Mouse (Mus musculus) forebrain, embryonic 10.5 days (tissue): ENCODE measurements around the gene Gtf2i. TPM values are rescaled to one million over a fixed set of nuclear protein-coding genes. Genes with fewer than 3 reads are reported as not detected.
A peak's percentile ranks its signal among the peaks of the same experiment; 100 is the strongest.

Experiments
- DNase-seq: peaks from one replicate; pipeline ENCODE4 v3.0.0-alpha.2; 2017; ENCODE audit warnings: low spot score; ENCODE audit errors: extremely low spot score
- H3K27ac ChIP-seq: fragments of 300-500 bp; sonication (generic); 2 replicates; pipeline ENCODE4 v1.5.1; 2016; ENCODE audit warnings: mild to moderate bottlenecking
- H3K27me3 ChIP-seq: fragments of 300-500 bp; sonication (generic); 2 replicates; pipeline ENCODE4 v1.6.1; 2016; ENCODE audit warnings: mild to moderate bottlenecking; ENCODE audit not compliant: poor library complexity, severe bottlenecking
- H3K36me3 ChIP-seq: fragments of 300-500 bp; sonication (generic); replicated peaks from 2 replicates; pipeline ENCODE4 v1.6.1; 2016; ENCODE audit warnings: mild to moderate bottlenecking, moderate library complexity
- H3K4me1 ChIP-seq: fragments of 300-500 bp; sonication (generic); 2 replicates; pipeline ENCODE4 v1.6.1; 2016
- H3K4me3 ChIP-seq: fragments of 300-500 bp; sonication (generic); 2 replicates; pipeline ENCODE4 v1.5.1; 2016; ENCODE audit warnings: mild to moderate bottlenecking, moderate library complexity
- H3K9me3 ChIP-seq: fragments of 300-500 bp; sonication (generic); 2 replicates; pipeline ENCODE4 v1.6.1; 2016; ENCODE audit warnings: mild to moderate bottlenecking, moderate library complexity
- WGBS: fragments of 180-500 bp; shearing (Covaris S2); methylation state at CpG from one replicate; pipeline ENCODE4 v1.1.7; 2016; 5-methylcytosine and 5-hydroxymethylcytosine counted together
- polyA plus RNA-seq: library from polyadenylated mRNA; unstranded; fragments of >200 nt; fragmentation: Nextera tagmentation; extraction: Ambion mirVana; gene quantifications from 2 replicates; pipeline ENCODE4 v1.2.1, GENCODE M21; 2016

Gene Gtf2i
- polyA plus RNA-seq, 1 experiment from 2014 or later = 178 TPM

DNA sequence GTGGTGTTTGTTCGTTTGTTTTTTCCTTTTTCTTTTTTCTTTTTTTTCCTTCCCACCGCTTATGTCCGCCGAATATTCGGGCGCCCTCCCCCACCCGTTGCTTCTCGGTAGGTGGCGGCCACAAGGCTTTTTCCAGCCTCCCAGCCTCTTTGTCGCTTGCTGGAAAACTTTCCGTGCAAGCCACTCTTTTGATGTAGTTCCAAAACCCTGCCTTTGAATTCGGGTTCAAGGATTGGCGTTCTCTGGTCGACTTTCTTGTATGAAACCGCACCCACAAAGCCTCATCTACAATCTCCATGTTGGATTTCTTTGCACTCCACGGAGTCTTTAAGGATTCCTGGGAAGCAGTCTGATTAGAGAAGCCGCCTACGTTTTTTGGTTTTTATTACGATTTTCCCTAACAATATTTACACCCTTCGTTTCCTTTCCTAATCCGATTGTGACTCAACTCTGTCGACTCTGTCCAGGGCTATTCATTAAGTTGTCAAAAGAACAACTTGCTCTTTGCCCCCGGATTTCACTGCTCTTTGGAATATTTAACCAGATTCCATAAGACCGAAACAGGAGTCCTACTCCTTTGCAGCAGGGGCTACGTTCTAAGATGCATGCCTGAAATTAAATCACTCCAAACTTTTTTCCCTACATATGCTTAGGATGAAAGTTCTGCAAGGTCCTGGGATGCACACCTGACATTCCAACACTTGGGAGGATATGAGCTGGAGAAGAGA, 1.2 kb upstream of the Gtf2i start:
- DNase-seq = peak; percentile 59
- Histone ChIP-seq H3K4me1 (peaks cover 49% of the 10 kb centered on the region), H3K9me3 (no peaks in the 10 kb centered on the region), H3K27me3 (peaks cover 13% of the 10 kb centered on the region), H3K27ac (peak overlapping the region; percentile 100), H3K4me3 (peak overlapping the region; percentile 88), H3K36me3 (peaks cover 14% of the 10 kb centered on the region)
- 2% methylated on average over 25 of the region's 25 CpGs for WGBS

GRCm38 (mm10) chr5:134314068-134314674, 389 bp downstream of the Gtf2i start:
- Histone ChIP-seq H3K4me1 (peaks cover 56% of the 10 kb centered on the region), H3K4me3 (peak overlapping the region; percentile 88), H3K36me3 (peaks cover 30% of the 10 kb centered on the region), H3K27me3 (peaks cover 13% of the 10 kb centered on the region), H3K9me3 (no peaks in the 10 kb centered on the region), H3K27ac (peak overlapping the region; percentile 100)
- under 1% methylated on average over 50 of the region's 64 CpGs for WGBS
- peak; percentile 78 for DNase-seq

DNA sequence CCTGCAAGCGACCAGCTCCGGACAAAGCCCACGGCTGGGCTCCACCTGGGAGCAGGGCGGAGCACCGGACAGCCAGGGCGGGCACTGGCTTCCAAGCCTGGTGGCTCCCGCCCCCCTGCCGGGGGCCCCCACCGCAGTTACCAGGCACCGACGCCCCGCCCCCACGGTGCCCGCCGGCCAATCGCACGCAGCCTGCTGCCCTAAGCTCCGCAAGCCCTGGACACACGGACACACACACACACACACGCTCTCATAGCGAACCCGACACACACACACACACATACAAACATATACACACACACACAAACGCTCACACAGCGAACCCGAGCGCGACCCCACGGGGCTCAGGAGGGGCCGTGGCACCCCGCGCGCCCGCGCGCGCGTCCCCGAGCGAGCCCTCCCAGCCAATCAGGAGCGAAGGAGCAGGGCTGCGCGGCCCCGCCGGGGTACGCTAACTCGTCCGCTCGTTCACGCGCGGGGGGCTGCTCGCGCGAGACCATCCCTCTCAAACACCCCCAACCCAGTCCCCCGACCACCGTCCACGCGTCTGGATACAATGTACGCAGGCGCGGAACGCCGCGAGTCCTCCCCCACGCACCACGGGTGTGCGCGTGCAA, 1.0 kb downstream of the Gtf2i start:
- Histone ChIP-seq H3K4me3 (peak overlapping the region; percentile 88), H3K36me3 (peaks cover 36% of the 10 kb centered on the region), H3K27me3 (peaks cover 13% of the 10 kb centered on the region), H3K9me3 (no peaks in the 10 kb centered on the region), H3K4me1 (peaks cover 55% of the 10 kb centered on the region), H3K27ac (peak overlapping the region; percentile 100)
- under 1% methylated on average over 68 of the region's 68 CpGs for WGBS
- peak; percentile 96 for DNase-seq

GRCm38 (mm10) chr5:134312691-134313450, 1.7 kb downstream of the Gtf2i start:
- H3K27me3 ChIP-seq = peaks cover 10% of the 10 kb centered on the region
- H3K27ac ChIP-seq = peak overlapping the region; percentile 100
- H3K9me3 ChIP-seq = no peaks in the 10 kb centered on the region
- peak; percentile 47 for DNase-seq
- peaks cover 51% of the 10 kb centered on the region for H3K4me1 ChIP-seq
- 3% methylated on average over 19 of the region's 19 CpGs for WGBS
- H3K36me3 ChIP-seq = peaks cover 43% of the 10 kb centered on the region
- peak overlapping the region; percentile 88 for H3K4me3 ChIP-seq

DNA sequence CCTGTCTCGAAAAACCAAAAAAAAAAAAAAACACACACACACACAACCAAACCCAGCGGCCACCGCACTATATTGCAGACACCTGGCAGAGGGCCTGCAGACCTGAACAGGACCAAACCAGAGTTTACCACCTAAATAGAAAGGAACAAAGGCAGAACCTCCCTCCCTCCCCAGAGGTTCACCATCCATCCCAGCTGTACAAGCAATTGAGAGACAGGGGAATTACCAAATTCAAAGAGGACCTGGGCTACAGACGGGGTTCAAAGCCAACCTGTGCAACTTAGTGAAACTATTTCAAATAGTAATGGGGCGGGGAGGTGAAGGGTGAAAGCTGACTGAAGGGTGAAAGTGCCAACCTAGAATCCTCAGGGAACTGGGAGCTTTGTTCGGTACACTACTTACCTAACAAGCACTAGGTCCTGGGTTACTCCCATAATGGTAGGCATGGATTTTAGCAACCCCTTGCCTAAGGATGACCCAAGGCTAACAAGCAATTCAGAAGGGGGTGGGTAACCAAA, 2.6 kb downstream of the Gtf2i start:
- H3K4me1 ChIP-seq = peaks cover 47% of the 10 kb centered on the region
- H3K9me3 ChIP-seq = no peaks in the 10 kb centered on the region
- H3K36me3 ChIP-seq = peaks cover 52% of the 10 kb centered on the region
- peak overlapping the region; percentile 88 for H3K4me3 ChIP-seq
- 87% methylated on average over 6 of the region's 6 CpGs for WGBS
- no peak for DNase-seq
- H3K27ac ChIP-seq = peak overlapping the region; percentile 100
- peaks cover 1% of the 10 kb centered on the region; the same call in 1 of the 2 replicates for H3K27me3 ChIP-seq

GRCm38 (mm10) chr5:134310201-134310600, 4.4 kb downstream of the Gtf2i start:
- 98% methylated on average over 9 of the region's 9 CpGs for WGBS
- peaks cover 31% of the 10 kb centered on the region for H3K4me1 ChIP-seq
- peaks cover 70% of the 10 kb centered on the region for H3K36me3 ChIP-seq
- H3K27me3 ChIP-seq = no peaks in the 10 kb centered on the region
- H3K27ac ChIP-seq = no peak overlapping the region
- H3K4me3 ChIP-seq = no peak overlapping the region
- no peak for DNase-seq
- no peaks in the 10 kb centered on the region for H3K9me3 ChIP-seq

DNA sequence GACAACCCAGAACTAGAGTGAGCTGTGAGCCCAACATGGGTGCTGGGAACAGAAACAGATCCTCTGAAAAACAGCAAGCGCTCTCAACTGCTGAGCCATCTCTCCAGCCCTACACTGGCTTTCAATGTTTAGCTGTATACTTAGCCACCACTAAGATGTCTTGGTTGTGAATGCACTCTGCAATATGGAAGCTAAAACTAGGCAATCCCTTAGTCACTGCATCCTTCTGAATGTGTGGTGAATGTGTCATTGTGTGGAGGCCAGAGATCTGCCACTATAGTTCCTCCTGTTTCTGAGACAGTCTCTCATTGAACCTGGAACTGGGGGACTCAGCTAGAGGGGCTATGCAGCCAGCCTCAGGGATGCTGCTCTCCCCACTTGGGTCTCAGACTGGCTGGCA, 5.2 kb downstream of the Gtf2i start:
- WGBS = 97% methylated on average over 1 of the region's 1 CpGs
- Histone ChIP-seq H3K4me1 (peaks cover 29% of the 10 kb centered on the region), H3K4me3 (no peak overlapping the region), H3K9me3 (no peaks in the 10 kb centered on the region), H3K27me3 (no peaks in the 10 kb centered on the region), H3K27ac (no peak overlapping the region), H3K36me3 (peaks cover 79% of the 10 kb centered on the region)
- DNase-seq = no peak

- no peak overlapping the region for H3K4me3 ChIP-seq
- no peak overlapping the region for H3K27ac ChIP-seq
- H3K27me3 ChIP-seq = no peaks in the 10 kb centered on the region
- H3K4me1 ChIP-seq = no peaks in the 10 kb centered on the region
- 86% methylated on average over 6 of the region's 6 CpGs for WGBS
- peaks cover 23% of the 10 kb centered on the region; the same call in 1 of the 2 replicates for H3K9me3 ChIP-seq
- no peak for DNase-seq
- H3K36me3 ChIP-seq = peaks cover 100% of the 10 kb centered on the region
Observed at GRCm38 (mm10) chr5:134304639-134305038, 9.9 kb downstream of the Gtf2i start.

DNA sequence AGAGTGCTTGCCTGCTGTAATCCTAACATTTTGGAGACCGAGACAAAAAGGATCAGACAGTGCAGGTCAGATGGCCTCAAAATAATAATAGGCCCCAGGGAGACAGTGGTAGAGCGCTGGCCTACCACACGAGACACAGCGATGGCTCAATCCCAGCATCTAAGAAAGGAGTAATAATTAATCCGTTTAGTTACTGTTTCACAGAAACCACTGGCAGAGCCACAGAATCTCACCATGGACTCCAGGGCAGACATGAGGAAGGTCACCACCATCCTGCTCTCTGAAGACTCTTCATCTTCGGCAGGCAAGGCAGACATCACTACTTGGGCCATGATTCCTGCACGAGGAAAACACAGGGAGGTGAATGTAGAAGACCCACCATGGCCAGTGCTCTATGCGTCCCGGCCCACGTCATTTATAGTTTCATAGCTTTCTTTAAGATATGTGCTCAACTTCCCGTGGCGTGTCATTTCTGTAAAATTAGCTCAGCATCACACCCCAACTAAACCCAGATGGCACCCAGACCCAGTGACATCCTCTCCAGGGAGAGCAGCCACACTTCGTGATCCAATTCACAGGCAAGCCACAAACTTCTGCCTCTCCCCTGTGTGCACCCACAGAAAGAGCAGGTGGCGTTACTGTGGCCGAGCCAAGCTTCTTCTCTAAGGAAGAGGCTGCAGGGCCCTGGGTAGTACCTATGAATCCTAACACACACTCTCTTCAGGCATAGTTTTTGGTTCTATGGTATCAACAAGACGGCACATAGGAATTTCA, 19.1 kb downstream of the Gtf2i start:
- WGBS = 97% methylated on average over 16 of the region's 16 CpGs
- H3K9me3 ChIP-seq = peaks cover 11% of the 10 kb centered on the region
- H3K36me3 ChIP-seq = peaks cover 99% of the 10 kb centered on the region
- no peaks in the 10 kb centered on the region for H3K4me1 ChIP-seq
- H3K27me3 ChIP-seq = no peaks in the 10 kb centered on the region
- no peak for DNase-seq
- H3K27ac ChIP-seq = no peak overlapping the region
- H3K4me3 ChIP-seq = no peak overlapping the region

- Histone ChIP-seq H3K4me1 (no peaks in the 10 kb centered on the region), H3K27me3 (no peaks in the 10 kb centered on the region), H3K36me3 (peaks cover 99% of the 10 kb centered on the region), H3K4me3 (no peak overlapping the region), H3K27ac (no peak overlapping the region), H3K9me3 (peaks cover 10% of the 10 kb centered on the region)
- no peak for DNase-seq
- WGBS = 94% methylated on average over 7 of the region's 7 CpGs
Observed at GRCm38 (mm10) chr5:134294606-134295005, 20.0 kb downstream of the Gtf2i start.

GRCm38 (mm10) chr5:134291096-134291495, 23.5 kb downstream of the Gtf2i start:
- no peak for DNase-seq
- Histone ChIP-seq H3K36me3 (peaks cover 99% of the 10 kb centered on the region), H3K4me3 (no peak overlapping the region), H3K4me1 (no peaks in the 10 kb centered on the region), H3K27me3 (no peaks in the 10 kb centered on the region), H3K27ac (no peak overlapping the region), H3K9me3 (no peaks in the 10 kb centered on the region)
- WGBS = 98% methylated on average over 6 of the region's 6 CpGs
